Mouse (Mus musculus) retina, postnatal 7 days (tissue): ENCODE data around the gene Fli1.

ENCODE experiments used
- DNase-seq: peaks from one replicate; pipeline ENCODE4 v3.0.0-alpha.2; 2012; ENCODE audit warnings: low read depth, low spot score

The Fli1 gene

GRCm38 (mm10) chr9:32550541-32550940, 7.9 kb upstream of the Fli1 start:
- no peak for DNase-seq

GRCm38 (mm10) chr9:32549462-32550384, 7.1 kb upstream of the Fli1 start:
- no peak for DNase-seq

GRCm38 (mm10) chr9:32546731-32547130, 4.1 kb upstream of the Fli1 start:
- DNase-seq, result no peak

GRCm38 (mm10) chr9:32544731-32545661, 2.3 kb upstream of the Fli1 start:
- DNase-seq, result no peak

- no peak for DNase-seq
Measured at GRCm38 (mm10) chr9:32543923-32544575, 1.4 kb upstream of the Fli1 start.

GRCm38 (mm10) chr9:32543040-32543581, 450 bp upstream of the Fli1 start:
- DNase-seq, result no peak

- no peak for DNase-seq
Measured at GRCm38 (mm10) chr9:32541223-32541901, 1.3 kb downstream of the Fli1 start.

GRCm38 (mm10) chr9:32540406-32541222, 2.0 kb downstream of the Fli1 start:
- no peak for DNase-seq

- DNase-seq, result no peak
Measured at GRCm38 (mm10) chr9:32540061-32540405, 2.6 kb downstream of the Fli1 start.

- no peak for DNase-seq
Measured at GRCm38 (mm10) chr9:32539321-32539761, 3.3 kb downstream of the Fli1 start.

GRCm38 (mm10) chr9:32538124-32538523, 4.5 kb downstream of the Fli1 start:
- DNase-seq, result no peak

- no peak for DNase-seq
Measured at GRCm38 (mm10) chr9:32537706-32538105, 5.0 kb downstream of the Fli1 start.

GRCm38 (mm10) chr9:32535201-32535955, 7.3 kb downstream of the Fli1 start:
- DNase-seq, result no peak

GRCm38 (mm10) chr9:32534025-32534615, 8.5 kb downstream of the Fli1 start:
- no peak for DNase-seq

- DNase-seq, result no peak
Measured at GRCm38 (mm10) chr9:32531588-32531987, 11.1 kb downstream of the Fli1 start.

- DNase-seq, result no peak
Measured at GRCm38 (mm10) chr9:32530975-32531374, 11.7 kb downstream of the Fli1 start.

GRCm38 (mm10) chr9:32530188-32530587, 12.5 kb downstream of the Fli1 start:
- DNase-seq, result no peak

- no peak for DNase-seq
Measured at GRCm38 (mm10) chr9:32529594-32529993, 13.1 kb downstream of the Fli1 start.

GRCm38 (mm10) chr9:32527329-32527728, 15.3 kb downstream of the Fli1 start:
- no peak for DNase-seq
